Mouse (Mus musculus) G1E (cell line): ENCODE measurements around the gene Gm20481. TPM values are rescaled to one million over a fixed set of nuclear protein-coding genes. Genes with fewer than 3 reads are reported as not detected.
"Not testable (repeated sequence)": the region's sequence is repeated elsewhere in the genome, so short reads cannot be mapped to it uniquely, and the experiment has no call there.

Source experiments
- ATAC-seq: 2 replicates; pipeline ENCODE4 v1.8.0; 2016; ENCODE audit warnings: mild to moderate bottlenecking; ENCODE audit not compliant: insufficient number of reproducible peaks, poor library complexity, low FRiP score, severe bottlenecking; ENCODE audit errors: extremely low read depth
- DNase-seq: peaks from one replicate; pipeline ENCODE4 v3.0.0; 2012; ENCODE audit warnings: low spot score
- H3K27me3 ChIP-seq: 2 replicates; pipeline ENCODE4 v1.6.1; 2012; ENCODE audit warnings: mild to moderate bottlenecking, low read length, inconsistent platforms; ENCODE audit not compliant: insufficient read depth
- H3K36me3 ChIP-seq: replicated peaks from 2 replicates; pipeline ENCODE3; 2012; ENCODE audit warnings: mild to moderate bottlenecking, inconsistent platforms
- H3K4me1 ChIP-seq: 2 replicates; pipeline ENCODE4 v1.6.1; 2012; ENCODE audit warnings: low read depth, low read length, inconsistent platforms, mixed read lengths; ENCODE audit not compliant: insufficient read depth
- H3K4me3 ChIP-seq: 2 replicates; pipeline ENCODE4 v1.5.1; 2012; ENCODE audit warnings: low read depth, mild to moderate bottlenecking, inconsistent platforms, low read length, moderate library complexity, mixed read lengths
- H3K9me3 ChIP-seq: replicated peaks from 2 replicates; pipeline ENCODE4 v1.6.1; 2012; ENCODE audit warnings: inconsistent platforms
- CTCF ChIP-seq: IDR thresholded peaks from 2 replicates; pipeline ENCODE4 v1.5.1; 2012; ENCODE audit warnings: low read depth, low read length, inconsistent platforms, mixed read lengths
- GATA1 ChIP-seq: IDR thresholded peaks from 2 replicates; pipeline ENCODE4 v1.6.1; 2012; ENCODE audit warnings: borderline replicate concordance, low read length, inconsistent platforms, mixed read lengths
- GATA2 ChIP-seq: IDR thresholded peaks from 2 replicates; pipeline ENCODE4 v1.6.1; 2012; ENCODE audit warnings: low read depth, low read length, inconsistent platforms, borderline replicate concordance
- POLR2AphosphoS5 ChIP-seq: IDR thresholded peaks from 2 replicates; pipeline ENCODE4 v1.6.1; 2012; ENCODE audit warnings: low read depth, low read length, inconsistent platforms; ENCODE audit not compliant: insufficient replicate concordance
- TAL1 ChIP-seq: conservative IDR thresholded peaks from 2 replicates; pipeline ENCODE4 v1.6.1; 2012; ENCODE audit warnings: low read depth, low read length, inconsistent platforms, mixed read lengths
- polyA plus RNA-seq: library from polyadenylated mRNA; stranded (reverse); fragments of >175 nt; gene quantifications from 2 replicates; pipeline ENCODE4 v1.2.3, GENCODE M21; 2012
- total RNA-seq, 2 experiments: library from RNA; stranded (forward) in 1 of 2; stranded (reverse) in 1 of 2; fragments of 200-1000 nt in 1 of 2; fragments of >200 nt in 1 of 2; fragmentation: Nextera tagmentation in 1 of 2; gene quantifications; 2 replicates each; pipeline ENCODE4 v1.2.3; 2014 to 2017

Gene Gm20481
- total and polyA plus RNA-seq, 3 experiments, result 0.44 TPM; not detected in 2

DNA sequence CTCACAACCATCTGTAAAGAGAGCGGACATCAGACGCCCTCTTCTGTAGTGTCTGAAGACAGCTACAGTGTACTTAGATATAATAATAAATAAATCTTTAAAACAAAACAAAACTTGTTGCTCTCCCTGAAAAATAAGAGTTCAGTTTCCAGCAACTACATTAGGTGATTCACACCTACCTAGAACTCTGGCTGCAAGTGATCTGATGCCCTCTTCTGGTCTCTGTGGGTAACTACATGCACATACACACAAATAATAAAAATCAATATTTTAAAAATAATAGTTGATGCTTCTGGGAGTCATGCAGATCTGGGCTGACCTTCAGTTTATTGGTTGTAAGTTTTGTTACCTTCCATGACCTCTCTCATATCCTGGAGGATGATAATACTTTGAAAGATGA is 14.5 kb downstream of the Gm20481 start:
- H3K27me3 ChIP-seq, result no peaks in the 10 kb centered on the region
- TF ChIP-seq GATA2, result no peak
- TF ChIP-seq CTCF, result no peak
- TF ChIP-seq GATA1, result no peak
- no peak for TF ChIP-seq POLR2AphosphoS5
- TF ChIP-seq TAL1, result no peak
- H3K36me3 ChIP-seq, result peaks cover 58% of the 10 kb centered on the region
- H3K9me3 ChIP-seq, result no peaks in the 10 kb centered on the region
- DNase-seq, result no peak
- no peak overlapping the region for H3K4me3 ChIP-seq
- H3K4me1 ChIP-seq, result peaks cover 43% of the 10 kb centered on the region
- ATAC-seq, result no peak

DNA sequence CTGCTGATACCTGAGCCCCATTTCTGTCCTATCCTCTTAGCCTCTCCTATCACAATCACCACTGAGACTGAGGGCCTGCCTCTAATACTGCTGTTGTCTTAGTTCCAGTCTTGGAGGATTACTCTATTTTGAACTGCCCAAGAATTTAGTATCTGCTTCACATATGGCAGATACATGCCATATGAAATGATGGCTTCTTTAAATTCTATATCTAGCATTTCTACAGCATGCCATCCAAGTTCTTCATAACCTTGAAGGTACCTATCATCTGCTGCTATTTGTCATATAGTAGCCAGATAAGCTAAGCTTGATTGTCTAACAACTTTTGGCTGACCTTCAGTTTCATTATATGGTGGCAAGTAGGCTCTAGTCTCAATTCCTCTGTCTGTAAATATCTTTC is 25.0 kb downstream of the Gm20481 start:
- Histone ChIP-seq H3K27me3 (no peaks in the 10 kb centered on the region), H3K36me3 (peaks cover 76% of the 10 kb centered on the region), H3K9me3 (peaks cover 28% of the 10 kb centered on the region), H3K4me1 (peaks cover 26% of the 10 kb centered on the region), H3K4me3 (no peak overlapping the region)
- TF ChIP-seq GATA2 (no peak), POLR2AphosphoS5 (no peak), GATA1 (no peak), TAL1 (no peak), CTCF (no peak)
- DNase-seq, result no peak
- no peak for ATAC-seq

DNA sequence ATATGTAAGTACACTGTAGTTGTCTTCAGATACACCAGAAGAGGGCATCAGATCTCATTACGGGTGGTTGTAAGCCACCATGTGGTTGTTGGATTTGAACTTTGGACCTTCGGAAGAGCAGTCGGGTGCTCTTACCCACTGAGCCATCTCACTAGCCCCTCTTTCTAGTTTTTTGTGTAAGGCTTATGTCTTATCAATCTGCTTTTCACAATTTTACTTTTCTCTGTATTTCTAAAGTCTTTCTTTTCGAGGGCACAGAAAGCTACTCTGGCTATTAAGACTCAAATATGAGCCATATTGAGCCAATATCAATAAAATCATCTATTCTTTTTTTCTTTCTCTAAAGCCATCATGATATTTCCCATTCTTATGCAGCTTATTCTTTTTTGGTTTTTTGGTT is 25.5 kb downstream of the Gm20481 start:
- not testable (repeated sequence) for ATAC-seq, H3K4me3 ChIP-seq, DNase-seq, H3K27me3 ChIP-seq
- H3K4me1 ChIP-seq, result peaks cover 31% of the 10 kb centered on the region
- H3K36me3 ChIP-seq, result peaks cover 77% of the 10 kb centered on the region
- peaks cover 32% of the 10 kb centered on the region for H3K9me3 ChIP-seq

DNA sequence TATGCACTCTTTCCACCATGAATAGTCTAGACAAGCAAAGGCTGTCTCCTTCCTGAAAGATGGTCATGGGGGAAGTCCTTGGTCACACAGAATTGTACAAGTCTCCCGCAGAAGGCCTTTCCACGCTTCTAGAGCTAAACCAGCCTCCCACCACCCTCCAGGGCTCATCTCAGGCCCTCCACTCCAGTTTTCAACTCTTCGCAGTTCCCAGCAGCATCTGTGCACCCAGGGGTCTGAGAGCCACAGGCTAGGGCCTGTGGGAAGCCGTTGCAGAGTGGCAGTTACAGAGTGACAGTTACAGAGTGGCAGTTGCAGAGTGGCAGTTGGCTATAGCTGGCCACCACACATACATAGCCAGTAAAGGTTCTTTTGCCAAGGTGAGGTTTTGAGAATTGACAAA is 26.2 kb downstream of the Gm20481 start:
- H3K27me3 ChIP-seq, DNase-seq, H3K4me3 ChIP-seq, ATAC-seq: not testable (repeated sequence)
- Histone ChIP-seq H3K36me3 (peaks cover 70% of the 10 kb centered on the region), H3K4me1 (peaks cover 35% of the 10 kb centered on the region), H3K9me3 (peaks cover 32% of the 10 kb centered on the region)

DNA sequence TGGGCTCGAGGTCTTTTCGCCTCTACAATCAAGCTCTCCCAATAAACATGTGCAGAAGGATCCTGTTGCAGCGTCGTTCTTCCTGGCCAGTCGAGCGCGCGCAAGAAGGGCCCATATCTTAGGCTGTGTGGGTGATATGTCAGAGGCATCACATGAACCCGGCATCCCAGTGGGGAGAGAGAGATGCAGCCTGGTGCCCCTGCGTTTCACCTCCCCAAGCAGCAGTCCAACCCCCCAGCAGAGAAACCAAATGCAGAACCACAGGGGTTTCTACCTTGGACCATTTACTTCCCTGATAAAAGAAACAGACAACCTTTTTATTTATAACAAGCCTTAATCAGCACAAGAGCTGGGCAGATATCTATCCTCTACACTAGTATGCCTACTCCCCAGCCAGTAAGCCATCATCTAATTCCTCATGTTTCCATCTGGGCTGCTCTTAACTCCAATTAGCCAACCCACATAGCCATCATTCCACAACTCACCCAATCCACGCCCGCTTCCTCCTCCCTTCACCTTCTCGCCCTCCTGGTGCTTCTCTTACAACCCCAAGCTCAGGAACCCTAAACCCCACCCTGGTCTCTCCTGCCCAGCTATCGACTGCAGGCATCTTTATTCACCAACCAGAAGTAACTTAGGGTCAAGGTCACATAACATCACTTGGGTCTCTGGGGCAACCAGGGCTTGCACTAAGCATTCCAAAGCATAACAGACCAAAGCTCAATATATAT is 26.9 kb downstream of the Gm20481 start:
- Histone ChIP-seq H3K4me3 (peak overlapping the region; percentile 39; the same call in 1 of the 2 replicates), H3K36me3 (peaks cover 63% of the 10 kb centered on the region), H3K9me3 (peaks cover 32% of the 10 kb centered on the region), H3K4me1 (peaks cover 41% of the 10 kb centered on the region), H3K27me3 (no peaks in the 10 kb centered on the region)
- TF ChIP-seq POLR2AphosphoS5 (no peak), TAL1 (no peak), CTCF (no peak), GATA1 (no peak), GATA2 (no peak)
- no peak for ATAC-seq
- DNase-seq, result no peak

DNA sequence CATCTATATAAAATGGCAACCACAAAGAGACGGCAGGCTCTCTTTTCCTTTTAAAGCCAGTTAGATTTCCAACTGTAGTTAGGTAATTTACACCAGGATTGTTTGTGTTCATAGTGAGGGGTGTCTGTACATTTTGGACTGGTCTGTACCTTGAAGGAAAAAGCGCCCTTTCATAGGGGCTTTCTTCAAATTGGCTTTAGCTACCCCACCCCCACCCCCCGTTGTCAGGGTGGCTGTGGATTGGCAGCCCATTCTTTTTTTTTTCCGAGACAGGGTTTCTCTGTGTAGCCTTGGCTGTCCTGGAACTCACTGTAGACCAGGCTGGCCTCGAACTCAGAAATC is 27.4 kb downstream of the Gm20481 start:
- Histone ChIP-seq H3K4me3 (peak overlapping the region; percentile 15; the same call in 1 of the 2 replicates), H3K36me3 (peaks cover 58% of the 10 kb centered on the region), H3K9me3 (peaks cover 32% of the 10 kb centered on the region), H3K27me3 (no peaks in the 10 kb centered on the region), H3K4me1 (peaks cover 45% of the 10 kb centered on the region)
- TF ChIP-seq CTCF (no peak), GATA1 (no peak), TAL1 (no peak), GATA2 (no peak), POLR2AphosphoS5 (no peak)
- ATAC-seq (no peak), DNase-seq (no peak)
